Mouse (Mus musculus) ovary, adult 2 months (tissue): Measurements from ENCODE around the gene Rad50. TPM values are rescaled to one million over a fixed set of nuclear protein-coding genes. Genes with fewer than 3 reads are reported as not detected.

Experiments
- polyA plus RNA-seq: library from polyadenylated mRNA; depleted of rRNA; stranded (reverse); fragments of >200 nt; gene quantifications from 2 replicates; pipeline ENCODE4 v1.2.3, GENCODE M21; 2012; rRNA removed

The Rad50 gene
- polyA plus RNA-seq, result 3.8 and 6.3 TPM in 2 replicates

DNA sequence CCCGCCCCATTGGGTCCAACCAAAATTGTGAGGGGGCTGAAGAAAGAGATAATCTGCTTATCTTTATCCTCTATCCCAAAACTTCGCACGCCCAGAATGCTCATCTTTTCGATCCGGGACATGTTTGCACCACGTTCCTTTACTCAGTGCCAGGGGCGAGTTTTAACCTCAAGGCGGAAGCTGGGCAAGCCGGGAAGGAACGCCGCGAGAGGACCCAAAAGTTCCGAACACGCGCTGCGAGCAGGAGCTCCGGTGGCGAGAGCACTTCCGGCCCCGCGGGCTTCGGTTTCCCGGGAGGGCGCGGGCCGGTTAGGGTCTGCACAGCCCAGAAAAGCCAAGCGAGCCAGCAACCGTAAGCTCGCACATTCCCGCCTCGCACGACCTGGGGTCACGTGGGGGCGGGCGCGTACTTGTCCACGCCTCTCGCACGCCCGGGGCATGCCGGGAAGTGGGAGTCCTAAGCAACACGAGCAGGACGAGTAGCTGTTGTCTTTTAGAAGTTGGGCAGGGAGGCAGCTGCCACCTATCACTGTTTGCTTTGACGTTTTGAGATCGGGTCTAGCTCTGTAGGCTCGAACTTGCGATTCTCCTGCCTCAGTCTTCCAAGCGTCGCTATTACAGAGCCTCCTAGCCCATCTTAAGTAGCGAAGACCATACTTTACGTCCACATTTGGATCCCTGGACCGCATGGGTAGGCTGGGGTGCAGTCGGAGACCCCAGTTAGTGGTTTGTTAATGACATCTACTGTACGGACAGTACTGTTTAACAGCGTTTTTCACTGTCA lies at the start of gene Rad50:
Rad50 (minus strand) TSS at position 386 of the 784 bp plus-strand sequence.

DNA sequence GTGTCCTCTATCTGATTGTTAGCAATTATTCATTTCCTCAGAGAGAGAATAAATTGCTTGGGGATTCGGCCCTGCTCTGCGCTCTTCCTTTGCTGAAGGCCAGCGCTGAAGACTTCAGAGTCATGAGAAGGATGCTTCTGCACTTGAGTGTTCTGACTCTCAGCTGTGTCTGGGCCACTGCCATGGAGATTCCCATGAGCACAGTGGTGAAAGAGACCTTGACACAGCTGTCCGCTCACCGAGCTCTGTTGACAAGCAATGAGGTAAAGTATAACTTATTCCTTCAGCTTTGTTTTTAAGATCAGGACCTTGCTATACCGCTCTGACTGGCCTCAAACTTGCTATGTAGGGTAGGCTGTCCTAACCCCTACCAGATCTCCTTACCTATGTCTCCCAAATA lies 13.6 kb upstream of the Rad50 start, which contains the start of gene Il5:
Il5 (plus strand) TSS at position 80 of the 400 bp plus-strand sequence.

DNA sequence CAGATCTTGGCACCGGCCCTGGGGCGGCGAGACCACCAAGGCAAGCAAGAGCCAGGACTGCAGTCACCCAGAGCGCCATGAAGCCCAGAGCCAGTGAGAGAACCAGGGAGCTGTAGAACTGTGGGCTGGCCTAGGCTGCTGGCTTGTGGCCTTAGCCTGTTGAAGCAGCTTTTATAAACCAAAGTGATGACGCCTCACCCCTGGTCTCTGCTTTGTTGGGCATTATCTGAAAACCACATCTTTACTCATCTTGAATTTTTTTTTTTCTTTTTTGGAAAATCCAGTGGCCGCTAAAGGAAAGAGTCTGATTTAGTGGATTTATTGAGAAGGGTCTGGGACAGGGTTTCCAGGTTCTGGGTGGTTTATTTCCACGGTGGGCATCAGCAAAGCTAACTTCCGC lies 72.6 kb downstream of the Rad50 start, which contains the start of gene Il13:
Il13 (minus strand) TSS at position 147 of the 400 bp plus-strand sequence.

DNA sequence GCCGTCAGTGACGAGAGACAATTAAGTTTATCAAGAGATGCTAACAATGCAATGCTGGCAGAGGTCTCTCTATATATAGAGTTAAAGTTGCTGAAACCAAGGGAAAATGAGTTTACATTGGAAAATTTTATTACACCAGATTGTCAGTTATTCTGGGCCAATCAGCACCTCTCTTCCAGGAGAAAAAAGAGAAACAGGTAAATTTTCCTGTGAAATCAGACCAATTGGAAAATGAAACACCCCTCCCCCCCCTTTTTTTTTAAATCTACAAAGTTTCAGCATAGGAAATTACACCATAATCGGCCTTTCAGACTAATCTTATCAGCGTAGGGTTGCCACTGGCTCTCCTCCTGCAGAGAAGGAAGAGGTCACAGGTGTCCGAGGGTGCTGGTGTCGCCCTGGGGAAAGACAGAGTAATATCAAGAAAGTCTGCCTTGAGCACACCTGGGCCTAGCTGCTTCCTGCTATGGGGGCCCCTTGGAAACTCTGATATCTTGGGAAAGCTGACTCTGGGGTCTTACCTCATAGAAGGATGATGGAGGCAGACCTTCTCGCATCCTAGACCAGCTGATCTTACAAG lies 88.4 kb downstream of the Rad50 start, which contains the start of gene Il4:
Il4 (minus strand) TSS at position 51 of the 580 bp plus-strand sequence.

Other genes with a start within 250 kb of the Rad50 start
- not detected in 2 replicates for gene Gm9837, start 236.8 kb downstream of the Rad50 start, polyA plus RNA-seq
- not detected in 2 replicates for gene Gm9945, start 227.2 kb downstream of the Rad50 start, polyA plus RNA-seq
- gene Sowaha, start 227.0 kb downstream of the Rad50 start, polyA plus RNA-seq, result 1.5 and 1.8 TPM in 2 replicates
- gene Sept8, start 188.1 kb downstream of the Rad50 start, polyA plus RNA-seq, result 33.7 and 34.6 TPM in 2 replicates
- 6.0 and 10.9 TPM in 2 replicates for gene Kif3a, start 139.9 kb downstream of the Rad50 start, polyA plus RNA-seq
- gene Il4, start 88.7 kb downstream of the Rad50 start, polyA plus RNA-seq, result not detected in 2 replicates
- not detected in 2 replicates for gene Il13, start 72.6 kb downstream of the Rad50 start, polyA plus RNA-seq
- not detected in 2 replicates for gene Il5, start 13.5 kb upstream of the Rad50 start, polyA plus RNA-seq
- 44.3 and 53.6 TPM in 2 replicates for gene Irf1, start 62.7 kb upstream of the Rad50 start, polyA plus RNA-seq
- gene Gm17334, start 65.9 kb upstream of the Rad50 start, polyA plus RNA-seq, result 1.2 and 2.3 TPM in 2 replicates
- 6.2 and 10.2 TPM in 2 replicates for gene Gm12216, start 151.9 kb upstream of the Rad50 start, polyA plus RNA-seq
- 29.3 and 30.2 TPM in 2 replicates for gene Slc22a5, start 184.3 kb upstream of the Rad50 start, polyA plus RNA-seq